Mouse (Mus musculus): ENCODE data around the gene C1qtnf2.

- no peak for TF ChIP-seq POLR2A (IDR thresholded peaks at IDR 0.05; ENCODE audit: insufficient read depth, low read depth, low read length)
- TF ChIP-seq CTCF (IDR thresholded peaks at IDR 0.05; ENCODE audit: insufficient read depth, low read depth, low read length): no peak
Measured at GRCm38 (mm10) chr11:43449916-43450315, 24.2 kb upstream of the C1qtnf2 start.
